Mouse (Mus musculus): Measurements from ENCODE around the gene Adamts5. TPM values are rescaled to one million over a fixed set of nuclear protein-coding genes. Genes with fewer than 3 reads are reported as not detected.

The Adamts5 gene
- polyA plus RNA-seq, 1 experiment: 6.5 TPM

DNA sequence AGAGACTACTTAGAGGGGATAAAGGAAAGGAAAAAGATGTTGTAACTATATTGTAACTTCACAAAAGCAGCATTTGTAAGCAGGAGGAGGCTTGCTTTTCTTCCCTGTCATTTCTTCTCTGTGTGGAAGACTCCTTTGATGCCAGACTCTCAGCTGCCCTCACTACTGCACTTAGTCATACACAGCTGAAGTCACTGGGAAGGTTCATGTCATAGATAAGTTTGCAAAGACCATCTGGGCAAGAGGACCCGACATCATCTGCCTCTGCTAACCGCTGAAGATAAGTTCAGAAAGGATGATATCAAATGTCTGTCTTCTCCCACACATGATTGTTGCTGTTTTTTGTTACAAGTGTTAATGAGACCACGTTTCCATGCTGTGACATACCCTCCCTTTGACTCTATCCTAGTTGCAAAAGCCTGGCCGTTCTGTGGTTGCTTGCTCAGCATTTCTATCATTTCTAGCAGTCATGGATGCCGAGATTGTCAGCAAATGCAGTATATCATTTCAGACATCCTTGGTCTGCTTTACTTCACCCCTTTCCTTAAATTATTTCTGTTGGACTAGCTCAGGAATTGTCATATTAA lies 79.2 kb downstream of the Adamts5 start:
- DNase-seq (ENCODE audit: low spot score): no peak

DNA sequence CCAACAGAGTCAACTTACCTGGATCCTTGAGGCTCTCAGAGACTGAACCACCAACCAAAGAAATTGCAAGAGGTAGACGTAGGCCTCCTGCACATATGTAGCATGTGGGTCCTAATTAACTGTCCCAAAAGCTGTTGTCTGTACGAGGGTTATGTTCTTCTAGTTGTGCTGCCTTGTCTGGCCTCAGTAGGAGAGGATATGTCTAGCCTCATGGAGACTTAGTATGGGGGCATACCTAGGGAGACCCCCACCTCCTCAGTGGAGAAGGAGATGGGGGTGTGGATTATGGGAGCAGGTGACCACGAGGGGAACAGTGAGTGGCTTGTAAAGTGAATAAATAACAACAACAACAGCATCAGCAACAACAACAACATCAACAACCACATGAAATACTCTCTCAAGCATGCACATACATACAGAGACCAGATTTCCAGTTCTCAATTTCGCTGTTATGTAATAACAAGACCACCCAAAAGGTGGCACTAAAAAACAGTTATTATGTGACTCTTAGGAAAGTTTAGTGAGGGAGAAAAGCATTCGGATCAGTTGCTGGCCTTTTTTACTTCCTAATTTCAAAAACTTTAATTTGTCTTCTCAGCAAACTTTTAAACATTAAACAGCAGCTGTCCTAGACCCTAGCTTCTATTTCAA lies 81.7 kb downstream of the Adamts5 start:
- DNase-seq (ENCODE audit: low spot score): no peak

DNA sequence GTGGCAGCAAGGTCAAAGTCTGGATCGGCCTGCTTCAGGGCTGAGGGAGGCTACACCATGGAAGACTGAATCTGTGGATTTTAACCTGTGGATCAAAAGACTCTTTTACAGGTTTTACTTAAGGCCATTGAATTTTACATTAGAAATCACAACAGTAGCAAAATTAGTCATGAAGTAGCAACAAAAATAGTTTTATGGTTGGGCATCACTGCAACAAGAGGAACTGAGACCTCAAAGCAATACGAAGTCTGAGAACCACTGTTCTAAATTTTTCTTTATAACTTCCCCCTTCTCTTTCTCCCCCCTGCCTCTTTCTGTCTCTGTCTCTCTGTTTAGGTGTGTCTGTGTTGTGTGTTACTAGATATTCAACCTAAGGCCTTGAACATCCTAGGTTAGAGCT lies 87.5 kb downstream of the Adamts5 start:
- DNase-seq (ENCODE audit: low spot score): no peak

GRCm38 (mm10) chr16:85807626-85808025 lies 94.0 kb downstream of the Adamts5 start:
- DNase-seq (ENCODE audit: low spot score): no peak

DNA sequence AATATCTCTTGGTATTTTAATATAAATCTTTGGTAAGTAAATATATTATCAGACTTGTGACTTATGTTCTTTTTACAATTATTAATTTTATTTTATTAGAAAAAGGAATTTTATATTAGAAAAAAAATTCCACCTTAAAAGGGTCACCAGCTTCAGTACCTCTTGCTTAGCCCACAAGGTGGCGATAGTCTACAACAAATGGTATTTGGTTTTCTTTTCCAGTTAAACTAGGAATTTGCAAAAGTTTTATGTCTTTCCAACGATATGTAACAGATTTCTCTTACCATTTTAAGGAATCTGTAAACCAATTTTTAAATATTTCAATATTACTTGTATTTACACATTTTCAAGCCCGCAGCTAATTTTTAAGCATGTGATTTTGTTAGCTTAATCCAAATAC lies 94.6 kb downstream of the Adamts5 start:
- no peak for DNase-seq (ENCODE audit: low spot score)

Other genes with a start within 250 kb of the Adamts5 start
- 28.3 and 32.1 TPM in 2 replicates for gene Adamts1, start 98.7 kb downstream of the Adamts5 start, polyA plus RNA-seq (2012; rRNA removed)

Measured in urinary bladder, adult 2 months (tissue).